Mouse (Mus musculus) granulocyte monocyte progenitor cell, adult 5-6 weeks (primary cell): ENCODE measurements around the gene Rragd. TPM values are rescaled to one million over a fixed set of nuclear protein-coding genes. Genes with fewer than 3 reads are reported as not detected.
A peak's percentile ranks its signal among the peaks of the same experiment; 100 is the strongest.

Experiments
- ATAC-seq: replicated peaks from 2 replicates; pipeline ENCODE4 v1.8.0; 2016; ENCODE audit warnings: mild to moderate bottlenecking, moderate TSS enrichment, inconsistent platforms; ENCODE audit not compliant: poor library complexity, severe bottlenecking
- total RNA-seq, 2 experiments: library from RNA; stranded (forward) in 1 of 2; stranded (reverse) in 1 of 2; fragments of 200-712, 200-1000 nt in 1 of 2; fragments of >200 nt in 1 of 2; fragmentation: Nextera tagmentation in 1 of 2; gene quantifications; 2 replicates each; pipeline ENCODE4 v1.2.3; 2014 to 2017

The Rragd gene
- total RNA-seq, 2 experiments from 2014 or later: not detected

DNA sequence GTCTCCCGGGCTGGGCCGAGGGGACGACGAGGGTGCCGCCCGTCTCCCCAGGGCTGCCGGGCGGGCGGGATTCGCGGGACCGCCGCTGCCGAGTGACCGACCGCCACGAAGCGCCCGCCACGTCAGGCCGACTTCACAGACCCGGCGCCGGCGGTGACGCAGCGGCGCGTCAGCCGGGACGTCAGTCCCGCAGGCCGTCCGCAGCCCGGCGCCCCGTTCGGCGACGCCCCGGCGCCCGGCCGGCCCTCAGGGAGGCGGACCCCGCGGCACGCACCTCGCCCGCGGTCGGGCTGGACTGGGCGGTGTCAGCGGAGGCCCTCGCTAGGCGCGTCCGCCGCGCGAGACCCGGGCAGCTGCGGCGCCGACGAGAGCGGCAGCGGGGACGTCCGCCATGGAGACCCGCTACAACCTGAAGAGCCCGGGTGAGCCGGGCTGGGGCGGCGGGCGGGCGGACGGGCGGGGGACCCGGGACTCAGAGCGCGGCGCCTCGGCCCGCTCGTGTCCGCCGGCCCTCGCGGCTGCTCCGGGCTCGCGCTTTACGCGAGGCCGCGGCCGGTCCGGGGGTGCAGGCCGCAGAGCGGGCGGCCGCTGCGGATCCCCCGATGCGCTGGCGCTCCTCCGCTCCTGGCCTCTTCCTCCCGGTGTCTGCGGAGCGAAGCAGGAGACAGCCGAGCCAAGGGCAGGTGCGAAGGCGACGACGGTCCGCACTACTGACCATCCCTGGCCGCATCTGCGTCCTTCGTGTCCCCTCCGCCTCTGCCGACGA is 48.5 kb downstream of the Rragd start, which contains the start of gene Ube2j1:
TSS of gene Ube2j1 (plus strand) at position 222 of the 766 bp plus-strand sequence.
- peak; percentile 91 for ATAC-seq

DNA sequence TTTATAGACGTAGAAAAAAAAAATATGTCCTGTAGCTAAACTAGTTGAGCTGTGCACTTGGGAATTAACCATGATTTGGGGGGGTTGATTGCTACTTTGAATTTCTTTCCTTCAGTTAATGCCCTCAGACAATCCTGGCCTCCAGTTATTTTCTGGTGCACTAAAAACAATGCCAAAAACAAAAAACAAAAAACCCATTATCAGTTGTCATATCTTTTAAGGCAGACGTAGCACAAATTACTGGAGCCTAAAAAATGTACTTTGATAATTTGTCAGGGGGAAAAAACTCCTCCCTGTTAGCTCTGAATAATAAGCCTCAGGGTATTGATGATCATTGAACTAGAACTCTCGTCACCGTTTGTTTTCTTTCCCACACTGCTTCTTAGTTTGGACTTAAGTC is 49.2 kb downstream of the Rragd start:
- no peak for ATAC-seq

DNA sequence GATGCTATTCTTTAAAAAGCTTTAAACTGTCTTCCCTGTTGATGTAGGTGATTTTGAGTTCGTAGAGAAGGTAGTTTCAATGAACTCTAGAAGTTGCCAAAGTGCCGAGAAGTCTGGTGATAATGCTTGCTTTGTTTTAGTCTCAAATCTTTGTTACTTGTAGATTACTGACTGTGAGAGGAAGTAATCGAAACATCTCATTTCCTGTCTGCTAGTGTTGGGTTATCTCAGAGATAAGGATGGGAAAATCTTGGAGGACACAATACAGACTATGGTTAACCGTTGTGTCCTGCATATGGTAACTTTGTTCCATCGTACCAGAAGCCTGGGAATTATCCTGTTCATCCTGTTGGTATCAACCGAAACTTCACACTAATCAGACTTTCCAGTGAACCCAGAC is 50.7 kb downstream of the Rragd start:
- ATAC-seq: no peak

DNA sequence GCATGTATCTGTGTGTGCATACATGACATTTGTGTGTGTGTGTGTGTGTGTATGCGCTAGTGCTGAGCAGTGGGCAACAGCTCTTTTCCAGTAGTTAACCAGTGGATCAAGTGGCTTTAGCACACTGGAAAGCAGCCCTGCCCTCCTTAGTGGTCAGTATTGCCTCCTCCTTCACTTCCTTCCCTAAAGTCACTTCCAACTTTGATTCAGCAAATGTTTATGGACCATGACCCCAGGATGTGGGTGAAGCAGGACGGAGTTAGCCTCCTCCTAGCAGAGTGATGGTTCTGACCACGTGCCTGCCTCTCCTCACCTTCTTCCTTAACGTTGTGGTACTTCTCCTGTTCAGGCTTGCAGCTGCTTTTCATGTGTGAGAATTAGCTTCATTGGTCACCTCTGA is 57.0 kb downstream of the Rragd start:
- ATAC-seq: no peak

DNA sequence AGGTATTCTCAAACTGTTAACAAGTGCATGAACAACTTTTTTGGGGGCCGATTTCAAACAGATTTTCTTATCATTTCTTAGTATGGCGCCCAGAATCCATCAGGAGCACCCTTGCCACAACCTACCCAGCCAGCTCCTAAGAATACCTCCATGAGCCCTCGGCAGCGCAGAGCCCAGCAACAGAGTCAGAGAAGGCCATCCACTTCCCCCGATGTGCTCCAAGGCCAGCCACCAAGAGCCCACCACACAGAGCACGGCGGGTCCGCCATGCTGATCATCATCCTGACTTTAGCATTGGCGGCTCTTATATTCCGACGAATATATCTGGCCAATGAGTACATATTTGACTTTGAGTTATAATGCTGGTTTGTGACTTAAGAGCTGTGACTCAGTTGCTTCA is 66.8 kb downstream of the Rragd start:
- no peak for ATAC-seq

DNA sequence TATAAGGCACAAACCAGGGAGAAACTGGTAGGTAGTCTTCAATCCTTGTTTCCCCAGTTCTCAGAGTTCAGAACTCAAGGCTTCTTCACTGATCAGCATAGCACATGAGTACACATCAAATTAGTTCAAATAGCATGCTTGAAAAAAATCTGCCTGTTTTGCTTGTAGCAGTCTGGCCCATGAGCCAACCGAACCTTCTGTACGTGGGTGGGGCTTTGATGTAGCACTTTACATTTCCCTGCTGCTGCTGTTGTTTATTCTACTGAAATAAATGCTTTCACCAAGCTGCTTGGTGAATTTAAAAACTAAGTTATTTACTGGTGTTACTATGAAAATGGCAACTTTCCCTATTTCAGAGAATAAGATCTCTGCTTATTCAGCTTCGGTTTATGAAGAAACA is 69.2 kb downstream of the Rragd start:
- no peak for ATAC-seq

DNA sequence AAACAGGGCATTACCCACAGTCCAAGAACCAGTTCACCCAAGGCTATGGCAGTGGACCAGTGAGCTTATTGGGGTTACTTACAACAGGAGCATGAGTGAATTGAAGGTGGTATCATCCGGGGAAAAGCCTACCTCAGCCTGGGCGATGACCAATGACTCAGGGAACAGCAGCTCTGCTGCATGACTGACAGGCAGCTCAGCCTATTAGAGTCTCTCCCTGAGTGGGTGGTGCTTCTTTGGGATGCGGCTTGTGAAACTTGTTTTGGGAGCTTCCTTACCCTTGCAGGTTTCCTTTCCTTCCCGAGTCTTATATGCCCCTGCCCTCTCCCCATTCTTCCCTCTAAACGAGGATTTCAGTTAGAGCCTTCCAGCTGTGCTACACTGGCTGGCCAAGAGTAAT is 69.8 kb downstream of the Rragd start:
- no peak for ATAC-seq

DNA sequence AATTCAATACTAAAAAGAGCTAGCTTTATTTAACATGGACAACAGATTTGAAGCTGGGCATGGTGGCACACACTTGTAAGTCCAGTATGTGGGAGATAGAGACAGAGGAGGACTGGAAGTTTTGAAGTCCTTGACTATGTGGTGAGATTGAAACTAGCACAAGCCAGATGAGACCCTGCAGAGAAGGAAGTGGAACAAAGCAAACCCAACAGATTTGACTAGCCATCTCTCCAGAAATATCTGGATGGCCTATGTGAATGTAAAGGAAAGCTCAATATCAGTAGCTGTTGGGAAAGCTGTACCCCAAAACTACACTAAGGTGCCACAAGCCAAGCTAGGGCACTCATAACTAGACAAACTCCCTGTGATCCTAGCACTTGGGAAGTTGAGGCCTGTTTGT is 71.6 kb downstream of the Rragd start:
- no peak for ATAC-seq

DNA sequence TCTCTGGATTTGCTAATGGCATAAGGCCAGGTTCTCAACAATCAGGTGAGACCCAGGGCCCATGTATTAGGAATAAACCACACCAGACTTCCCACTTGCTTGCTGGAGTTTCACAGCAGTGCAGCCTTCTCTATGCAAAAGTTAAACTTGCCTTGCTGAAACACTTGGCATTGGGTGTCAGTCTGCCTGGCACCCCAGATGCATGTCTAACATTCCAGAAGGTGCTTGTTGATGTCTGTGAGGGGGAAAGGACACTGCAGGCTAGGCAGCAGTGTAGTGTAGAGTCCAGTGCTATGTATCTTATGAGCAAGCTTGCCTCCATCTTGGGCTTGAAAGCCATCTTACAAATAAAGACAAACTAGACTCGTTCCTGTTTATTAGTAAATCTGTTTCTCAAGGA is 73.5 kb downstream of the Rragd start:
- ATAC-seq: no peak

DNA sequence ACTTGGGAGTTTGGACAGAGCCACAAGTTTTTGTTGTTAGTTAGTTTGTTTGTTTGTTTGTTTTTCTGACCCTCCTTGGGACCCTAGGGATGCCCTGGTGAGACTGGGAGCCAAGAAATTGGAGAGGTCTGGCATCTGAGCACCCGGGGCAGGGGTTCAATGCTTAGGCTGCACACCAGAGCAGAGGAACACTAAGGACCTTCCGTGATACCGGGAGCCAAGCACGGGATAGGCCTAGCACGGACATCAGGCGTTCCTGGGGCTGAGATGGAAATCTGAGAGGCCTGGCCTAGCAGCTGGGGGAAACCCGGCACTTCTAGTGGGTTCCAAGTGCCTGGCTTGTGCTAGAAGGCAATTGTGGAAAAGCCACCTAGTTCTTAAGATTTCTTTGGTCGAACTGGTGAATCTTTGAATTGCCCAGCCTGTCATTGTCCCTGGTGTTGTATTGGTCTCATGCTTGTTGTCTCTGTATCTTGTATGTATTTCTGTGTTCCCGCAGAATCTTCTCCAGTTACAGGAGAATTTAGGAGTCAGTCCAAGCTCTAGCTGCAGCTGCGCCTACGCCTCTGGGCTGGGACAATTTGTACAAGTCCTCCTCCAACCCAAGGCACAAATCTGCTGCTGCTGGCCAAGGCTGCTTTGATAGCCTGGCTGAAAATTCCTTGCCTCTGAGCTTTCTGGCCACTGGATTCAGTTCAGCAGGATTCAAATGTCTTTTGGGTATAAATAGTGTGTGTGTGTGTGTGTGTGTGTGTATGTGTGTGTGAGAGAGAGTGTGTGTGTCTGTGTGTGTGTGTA is 75.3 kb downstream of the Rragd start:
- no peak for ATAC-seq

DNA sequence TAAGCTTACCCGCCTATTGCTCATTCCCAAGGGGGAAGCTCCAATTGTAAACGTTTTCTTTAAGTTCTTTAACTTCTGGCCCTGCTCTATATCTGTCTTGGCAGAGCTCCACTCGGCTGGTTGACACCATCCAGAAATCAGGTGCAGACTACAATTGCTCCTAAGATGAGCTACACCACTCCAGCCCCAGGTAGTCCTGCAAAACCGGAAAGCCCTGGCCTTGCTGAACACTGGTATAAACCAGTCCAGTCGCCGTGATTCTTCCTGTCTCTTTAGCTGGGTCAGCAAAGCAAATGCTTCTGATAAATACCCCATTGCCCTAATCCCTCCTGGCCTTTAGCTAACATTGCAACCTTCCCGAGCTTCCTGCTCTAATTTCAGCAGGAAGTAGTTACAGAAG is 78.3 kb downstream of the Rragd start:
- no peak for ATAC-seq

DNA sequence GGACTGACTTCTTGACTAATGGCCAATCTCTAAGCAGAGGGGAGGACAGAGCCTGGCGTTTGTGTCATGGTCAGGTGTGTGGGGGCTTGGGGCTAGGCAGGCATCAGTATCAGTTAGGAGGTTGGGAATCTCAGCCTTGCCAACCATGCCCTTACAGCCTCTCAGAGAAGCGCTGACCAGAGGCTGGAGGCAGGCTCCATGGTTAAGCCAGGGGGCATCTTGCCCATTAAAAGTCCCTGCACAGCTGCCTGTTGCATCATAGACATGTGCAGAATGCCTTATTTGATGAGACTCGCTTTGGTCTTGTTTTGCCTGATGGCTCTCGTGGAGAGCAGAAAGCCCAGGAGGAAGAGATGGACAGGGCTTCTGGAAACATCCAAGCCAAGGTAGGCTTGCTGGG is 80.1 kb downstream of the Rragd start, which contains the start of gene Gabrr2:
TSS of gene Gabrr2 (plus strand) at position 19 of the 400 bp plus-strand sequence.
- no peak for ATAC-seq

DNA sequence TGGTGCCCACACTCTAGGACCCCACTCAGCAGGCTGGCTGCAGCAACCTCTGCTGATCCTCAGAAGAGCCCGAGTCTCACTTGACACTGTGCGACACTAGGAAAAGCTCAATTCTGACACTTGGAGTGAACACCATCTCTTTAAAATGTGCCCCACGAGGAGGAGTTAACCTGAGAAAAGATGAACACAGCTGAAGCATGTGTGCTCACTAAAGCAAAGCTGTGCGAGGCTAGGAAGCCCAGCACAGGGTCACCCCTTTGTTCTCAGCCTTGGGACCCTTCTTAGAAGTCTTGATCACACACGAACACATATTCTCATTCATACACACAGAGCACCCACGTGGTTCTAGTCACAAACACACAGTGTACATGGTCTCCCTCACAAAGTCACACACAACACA is 82.1 kb downstream of the Rragd start:
- no peak for ATAC-seq

DNA sequence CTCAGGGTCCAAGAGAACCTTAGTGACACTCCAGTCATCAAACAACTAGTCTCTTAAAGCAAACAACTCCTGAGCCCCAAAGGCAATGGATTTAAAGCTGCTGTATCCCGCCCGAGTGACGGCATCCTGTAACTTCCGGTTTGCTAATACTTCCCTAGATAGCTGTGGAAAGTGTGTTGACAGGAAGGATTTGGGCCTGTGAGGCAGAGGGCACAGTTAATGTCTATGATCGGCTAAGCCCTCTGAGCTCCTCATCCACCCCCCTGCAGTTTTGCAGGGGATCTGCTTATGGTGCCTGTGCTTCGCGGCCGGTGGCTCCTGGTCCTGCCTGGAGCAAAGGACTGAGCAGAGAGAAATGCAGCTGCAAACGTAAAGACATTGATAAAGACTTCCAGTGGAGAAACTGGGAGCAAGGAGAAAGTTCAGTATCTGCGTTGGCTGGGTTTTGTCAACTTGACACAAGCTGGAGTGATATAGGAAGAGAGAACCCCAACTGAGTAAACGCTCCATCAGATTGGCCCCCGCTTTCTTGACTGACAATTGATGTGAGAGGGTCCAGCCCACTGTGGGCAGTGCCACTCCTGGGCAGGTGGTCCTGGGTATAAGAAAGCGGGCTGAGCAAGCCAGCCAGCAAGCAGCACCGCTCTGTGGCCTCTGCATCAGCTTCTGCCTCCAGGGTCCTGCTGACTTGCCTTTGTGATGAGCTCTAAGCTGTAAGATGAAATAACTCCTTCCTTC is 83.6 kb downstream of the Rragd start:
- ATAC-seq: peak; percentile 50

DNA sequence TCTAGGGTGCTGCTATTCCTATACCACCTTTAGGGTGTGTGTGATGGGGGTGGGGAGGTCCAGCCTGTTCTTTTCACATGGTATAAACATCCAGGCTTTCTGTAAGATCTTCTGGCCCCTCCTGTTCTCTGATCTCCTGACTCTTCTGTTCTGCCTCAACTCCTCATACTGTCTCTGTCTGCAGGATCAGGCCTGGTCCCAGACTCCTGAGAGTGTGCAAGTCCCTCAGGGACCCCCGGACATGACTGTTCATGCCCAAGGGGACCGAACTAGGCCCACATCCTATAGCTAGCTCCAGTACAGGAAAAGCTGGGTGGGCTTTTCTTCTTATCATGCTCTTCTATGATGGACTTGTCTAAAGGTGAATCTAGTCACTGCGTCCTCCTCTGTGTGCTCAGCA is 84.5 kb downstream of the Rragd start:
- ATAC-seq: no peak

DNA sequence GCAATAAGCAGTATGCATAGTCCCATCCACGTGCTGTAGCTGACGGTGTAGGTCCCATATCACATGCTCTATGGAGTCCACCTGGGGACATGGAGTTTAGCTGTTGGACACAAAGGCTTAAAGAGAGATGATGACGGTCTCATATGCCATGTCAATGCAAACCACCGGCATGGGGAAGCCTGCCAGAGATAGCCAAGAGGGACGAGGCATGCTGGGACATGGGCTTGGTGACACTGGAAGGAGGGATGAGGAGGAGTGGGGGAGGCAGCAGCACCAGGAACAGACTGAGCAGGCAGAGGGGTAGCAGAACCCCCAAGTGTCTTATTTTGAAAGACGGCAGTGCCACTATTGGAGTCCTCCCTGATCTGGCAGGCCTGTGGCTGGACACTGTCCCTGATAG is 85.0 kb downstream of the Rragd start:
- ATAC-seq: no peak

DNA sequence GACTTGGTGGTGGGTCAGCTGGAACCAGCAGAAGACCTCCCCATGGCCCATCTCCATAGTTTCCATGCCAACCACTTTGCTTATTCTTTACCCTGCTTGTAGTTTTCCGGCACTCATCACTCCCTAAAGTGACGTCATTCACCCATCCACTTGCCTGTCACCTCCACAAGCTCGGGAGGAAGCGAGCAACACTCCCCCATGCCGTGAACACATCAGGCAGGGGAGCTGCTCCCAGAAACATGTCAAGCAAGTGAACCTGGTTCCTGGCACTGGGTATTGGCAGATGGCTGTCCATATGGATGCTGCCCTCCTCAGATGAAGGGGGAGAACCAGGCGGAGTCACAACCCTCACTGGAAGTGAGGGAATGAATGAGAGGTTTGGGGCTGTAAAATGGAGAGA is 86.1 kb downstream of the Rragd start:
- ATAC-seq: no peak

DNA sequence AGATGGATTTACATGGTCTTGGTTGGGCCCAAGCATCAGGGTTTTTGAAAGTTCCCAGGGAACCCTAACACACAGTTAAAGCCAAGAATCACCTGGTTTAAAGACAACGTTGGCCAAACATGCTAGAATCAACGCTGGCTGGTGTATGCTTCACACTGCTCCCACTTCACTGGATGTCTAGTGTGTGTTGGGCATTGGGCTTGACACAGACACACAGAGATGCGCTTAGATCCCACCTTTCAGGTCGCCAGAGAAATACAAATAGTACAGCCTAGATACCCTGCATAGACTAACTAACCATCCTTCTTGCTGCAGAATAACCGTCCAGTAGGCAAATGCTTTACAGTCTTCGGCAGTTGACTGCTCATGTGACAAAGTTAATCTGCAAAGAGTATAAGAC is 87.5 kb downstream of the Rragd start:
- no peak for ATAC-seq

DNA sequence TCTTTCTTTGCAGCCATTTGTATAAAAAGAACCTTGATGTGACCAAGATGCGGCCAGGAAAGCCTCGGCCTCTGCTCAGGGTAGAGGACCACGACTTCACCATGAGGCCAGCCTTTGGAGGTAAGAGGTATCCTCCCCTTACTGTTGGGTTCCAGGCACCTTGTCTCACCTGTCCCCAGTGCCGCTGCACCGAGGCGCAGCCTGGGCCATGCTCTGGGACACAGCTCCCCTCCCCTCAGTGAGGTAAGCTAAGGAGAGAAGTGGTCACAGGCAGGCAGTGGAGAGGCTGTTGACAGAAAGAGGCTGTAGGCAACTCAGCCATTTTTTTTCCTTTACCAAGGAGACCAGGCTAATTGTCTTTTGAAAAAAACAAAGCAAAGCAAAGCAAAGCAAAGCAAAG is 88.5 kb downstream of the Rragd start:
- ATAC-seq: no peak
